Mouse (Mus musculus) embryo, embryonic 9.5 days (tissue): ENCODE measurements around the gene Sox6.
"Not testable (repeated sequence)": the region's sequence is repeated elsewhere in the genome, so short reads cannot be mapped to it uniquely, and the experiment has no call there.

Experiments used
- DNase-seq: peaks from one replicate; pipeline ENCODE4 v3.0.0-alpha.2; 2017; ENCODE audit errors: extremely low spot score

Sox6 gene

DNA sequence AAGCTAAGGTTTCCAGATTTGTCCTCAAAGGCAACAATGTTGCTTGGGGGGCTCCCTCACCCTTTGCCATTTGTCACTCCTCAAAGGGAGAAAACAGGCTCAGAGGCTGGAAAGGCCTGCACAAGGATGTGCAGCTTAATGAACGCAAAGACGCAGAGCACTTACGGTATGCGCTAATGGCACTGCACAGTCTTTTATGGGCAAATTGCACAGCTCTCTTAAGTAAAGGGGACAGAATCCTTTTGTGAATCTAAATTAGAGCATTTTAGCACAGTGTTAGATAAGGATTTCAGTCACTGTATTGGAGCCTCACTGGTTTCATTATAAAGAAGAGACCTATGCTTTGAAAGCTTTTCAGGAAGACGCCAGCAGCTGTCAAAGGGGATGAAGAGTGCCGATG lies 375.2 kb downstream of the Sox6 start:
- no peak for DNase-seq

DNA sequence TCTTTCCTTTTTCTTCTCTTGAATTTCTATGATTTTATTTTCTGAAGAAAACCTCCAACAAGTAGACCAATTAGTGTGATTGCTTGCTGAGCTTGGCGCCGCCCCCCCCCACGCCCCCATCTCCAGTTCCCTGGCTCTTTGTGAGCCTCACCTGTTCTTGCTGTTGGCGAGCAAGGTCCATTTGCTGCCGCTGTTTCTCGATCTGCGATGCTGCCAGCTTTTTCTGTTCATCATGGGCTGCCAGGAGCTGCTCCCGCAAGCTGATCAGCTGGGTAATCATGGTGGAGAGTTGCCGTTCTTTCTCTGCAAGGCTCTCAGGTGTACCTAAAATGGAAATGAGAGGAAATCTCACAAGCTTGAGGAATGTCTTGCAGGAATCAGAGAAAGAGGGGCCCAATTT lies 376.5 kb downstream of the Sox6 start:
- DNase-seq, result no peak

DNA sequence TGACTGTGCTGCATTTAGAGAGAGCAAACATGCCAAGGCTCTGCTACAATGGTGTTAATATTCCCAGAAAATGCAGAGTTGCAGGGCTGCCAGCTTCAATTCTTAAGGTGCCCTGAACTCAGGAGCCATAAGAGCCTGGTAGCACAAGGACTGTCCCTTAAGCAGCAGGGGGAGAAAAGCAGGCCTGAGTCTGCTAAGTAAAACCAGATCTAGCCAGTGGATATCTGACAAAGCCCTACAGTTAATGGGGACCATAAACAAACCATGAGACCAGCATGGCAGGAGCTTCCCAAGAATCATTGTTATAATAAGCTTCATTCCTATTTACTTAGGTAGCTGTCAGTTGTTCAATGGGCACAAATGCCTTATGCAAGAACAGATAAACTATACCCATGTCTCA lies 391.9 kb downstream of the Sox6 start:
- DNase-seq, result peak; percentile 11

DNA sequence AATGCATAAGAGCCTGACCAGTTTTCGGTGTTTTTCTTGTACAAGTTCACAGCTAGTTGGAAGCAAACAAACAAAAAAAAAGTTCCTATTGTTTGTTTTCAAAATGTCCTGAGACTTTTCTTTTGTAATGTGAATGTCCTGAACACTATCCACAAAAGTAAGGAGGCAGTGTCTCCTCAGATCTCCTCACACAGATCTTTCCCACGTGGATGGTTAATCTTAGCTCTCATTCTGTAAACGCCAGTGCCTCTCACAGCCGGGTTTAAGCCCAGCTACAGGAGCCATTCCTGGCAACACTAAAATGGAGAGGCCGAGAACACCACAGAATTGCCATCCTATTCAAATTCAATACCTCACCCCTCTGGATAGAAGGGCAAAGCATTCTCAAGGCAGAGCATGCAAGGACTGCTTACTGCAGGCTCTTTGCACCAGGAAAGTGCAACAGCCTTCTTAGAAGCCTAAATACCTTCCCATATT lies 392.6 kb downstream of the Sox6 start:
- peak; percentile 48 for DNase-seq

DNA sequence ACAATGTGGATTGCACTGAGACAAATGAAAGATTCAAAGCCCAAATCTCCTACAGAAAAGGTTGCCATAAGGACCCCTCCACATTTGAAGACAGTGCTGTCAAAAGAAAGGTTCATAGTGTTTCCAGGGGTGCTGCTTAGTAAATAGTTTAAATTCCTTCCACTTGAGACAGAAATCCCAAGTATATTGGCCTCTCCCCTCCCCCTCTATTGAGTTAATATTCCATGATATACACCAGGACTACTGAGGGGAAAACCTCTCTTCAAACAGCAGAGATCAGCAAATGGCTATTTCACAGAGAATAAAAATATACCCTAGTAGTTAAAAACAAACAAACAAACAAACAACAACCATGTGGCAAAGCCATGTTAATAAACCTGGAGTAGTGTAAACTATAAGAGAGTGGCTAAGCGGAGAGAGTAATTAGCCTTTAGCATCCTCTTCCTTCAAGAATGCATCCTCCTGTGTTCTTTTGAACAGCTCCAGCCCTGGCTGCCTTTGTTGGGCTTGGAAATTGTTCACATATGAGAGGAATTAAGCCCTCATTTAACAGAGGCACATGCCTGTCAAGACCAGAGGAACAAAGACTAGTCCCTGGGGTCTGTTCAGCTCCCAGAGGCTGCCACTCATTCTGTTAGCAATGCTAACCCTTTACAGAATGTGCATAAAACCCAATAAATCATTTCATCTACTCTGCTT lies 393.2 kb downstream of the Sox6 start:
- peak; percentile 61 for DNase-seq

DNA sequence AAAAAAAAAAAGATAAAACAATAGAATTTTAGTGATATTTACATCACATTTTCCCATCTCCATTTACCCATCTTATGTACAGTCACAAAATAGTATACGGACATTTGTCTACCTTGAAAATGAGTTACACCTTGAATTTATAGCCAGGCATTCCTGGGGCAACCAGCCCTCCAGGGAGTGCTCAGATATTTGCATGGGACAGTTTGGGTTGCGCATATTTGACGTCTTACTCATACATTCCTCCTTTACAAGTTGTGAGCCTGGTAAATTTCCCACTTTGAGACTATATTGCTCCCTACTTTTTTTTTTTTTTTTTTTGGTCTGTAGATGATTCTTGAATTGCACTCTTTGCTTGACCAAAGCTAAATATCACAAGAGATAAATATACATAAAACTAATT lies 407.9 kb downstream of the Sox6 start:
- no peak for DNase-seq

DNA sequence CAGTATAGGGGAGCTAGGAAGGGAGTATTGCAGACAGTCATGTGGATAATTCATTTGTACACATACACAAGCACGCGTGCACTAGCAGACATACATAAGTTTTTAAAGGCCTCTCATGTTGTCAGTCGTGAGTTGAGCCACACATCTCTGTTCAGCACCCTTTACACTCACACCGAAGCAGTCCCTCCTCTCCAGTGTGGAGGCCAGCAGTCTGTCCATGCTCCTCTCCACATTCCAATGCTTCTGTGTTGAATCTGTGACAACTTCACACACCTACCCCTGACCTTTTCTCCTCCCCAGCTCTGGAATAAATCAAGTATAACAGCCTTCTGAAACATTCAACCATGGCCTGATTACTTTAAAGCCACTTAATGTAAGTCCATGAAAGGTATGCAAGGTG lies 408.3 kb downstream of the Sox6 start:
- no peak for DNase-seq

DNA sequence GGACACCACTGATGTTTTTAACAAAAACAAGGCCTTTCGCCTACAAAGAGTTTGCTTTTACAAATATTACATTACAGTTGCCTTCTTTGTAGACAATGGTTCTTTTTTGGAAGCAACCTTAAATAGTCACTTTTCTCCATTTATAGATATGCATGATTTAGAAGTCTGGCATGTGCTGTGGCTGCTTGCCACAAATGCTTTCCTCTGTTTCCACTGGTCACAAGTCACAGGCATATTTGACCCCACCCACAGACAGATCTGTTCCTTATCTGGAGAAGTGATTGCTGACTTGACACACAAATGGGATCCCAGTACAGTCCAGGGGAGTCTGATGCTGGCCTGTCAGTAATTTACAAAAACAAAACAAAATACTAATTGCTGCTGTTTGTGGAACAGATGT lies 409.8 kb downstream of the Sox6 start:
- no peak for DNase-seq

DNA sequence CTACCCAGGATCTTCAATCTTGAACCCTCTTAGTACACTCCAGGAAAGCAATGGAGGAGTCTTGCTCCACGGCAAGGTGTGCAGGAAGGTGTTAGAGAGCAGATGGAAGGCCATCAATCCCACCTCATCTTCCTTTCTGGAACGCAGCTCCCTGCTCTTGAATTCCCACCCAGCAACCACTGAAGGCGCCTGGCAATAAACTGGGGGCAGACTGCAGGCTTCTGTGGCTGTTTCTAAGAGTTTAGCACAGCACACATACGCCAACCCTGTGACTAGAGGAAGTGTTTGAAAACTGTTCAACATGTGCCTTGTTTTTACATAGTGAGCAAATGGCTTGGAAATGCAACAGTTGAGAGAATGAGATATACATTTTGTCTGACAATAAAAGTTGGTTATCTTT lies 412.6 kb downstream of the Sox6 start:
- no peak for DNase-seq

DNA sequence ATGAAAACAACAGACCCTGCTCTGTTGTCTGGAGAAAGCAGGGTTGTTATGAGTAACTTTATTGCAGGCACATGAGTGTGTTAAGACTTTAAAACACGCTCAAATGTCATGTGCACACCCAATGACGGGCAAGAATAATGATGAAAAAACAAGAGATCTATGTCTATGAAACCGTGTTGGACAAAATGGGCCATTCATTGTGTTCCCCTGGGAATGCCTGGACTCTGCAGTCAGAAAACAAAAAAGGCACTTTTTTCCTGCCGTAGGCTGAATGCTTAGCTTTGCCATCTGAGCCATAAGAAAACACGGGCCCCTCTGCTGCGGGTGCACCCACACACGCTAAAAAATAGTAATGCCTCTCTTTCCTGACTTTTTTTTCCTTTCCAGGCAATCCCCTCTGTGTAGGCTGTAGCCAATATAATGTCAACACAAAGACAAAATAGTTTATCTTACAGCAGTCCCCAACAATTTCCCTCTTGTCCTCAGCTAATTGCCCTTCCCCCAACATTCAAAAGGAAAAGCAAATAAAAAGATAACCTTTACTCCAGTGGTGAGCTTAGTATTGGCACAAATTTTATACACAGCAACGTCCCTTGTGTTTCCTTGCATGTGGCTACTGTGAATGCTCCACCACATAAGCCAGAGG lies 413.6 kb downstream of the Sox6 start:
- peak; percentile 38 for DNase-seq

DNA sequence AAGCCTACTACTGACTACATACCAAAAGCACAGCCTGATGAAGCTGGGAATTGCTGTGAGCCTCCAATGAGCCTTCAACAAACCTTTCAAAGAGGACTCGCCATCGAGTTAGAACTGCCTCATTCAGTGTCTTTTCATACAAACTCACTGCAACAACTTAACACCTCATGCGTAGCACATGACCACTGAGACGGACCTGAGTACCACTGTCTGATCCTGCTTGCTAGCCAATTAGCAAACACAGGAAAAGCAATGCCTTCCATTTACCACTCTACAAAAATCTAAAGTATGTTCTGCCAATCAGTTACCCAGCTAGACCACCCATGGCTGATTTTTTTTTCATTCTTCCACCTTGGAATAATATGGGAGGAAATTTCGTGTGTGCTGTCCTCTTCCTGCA lies 414.1 kb downstream of the Sox6 start:
- peak; percentile 10 for DNase-seq

DNA sequence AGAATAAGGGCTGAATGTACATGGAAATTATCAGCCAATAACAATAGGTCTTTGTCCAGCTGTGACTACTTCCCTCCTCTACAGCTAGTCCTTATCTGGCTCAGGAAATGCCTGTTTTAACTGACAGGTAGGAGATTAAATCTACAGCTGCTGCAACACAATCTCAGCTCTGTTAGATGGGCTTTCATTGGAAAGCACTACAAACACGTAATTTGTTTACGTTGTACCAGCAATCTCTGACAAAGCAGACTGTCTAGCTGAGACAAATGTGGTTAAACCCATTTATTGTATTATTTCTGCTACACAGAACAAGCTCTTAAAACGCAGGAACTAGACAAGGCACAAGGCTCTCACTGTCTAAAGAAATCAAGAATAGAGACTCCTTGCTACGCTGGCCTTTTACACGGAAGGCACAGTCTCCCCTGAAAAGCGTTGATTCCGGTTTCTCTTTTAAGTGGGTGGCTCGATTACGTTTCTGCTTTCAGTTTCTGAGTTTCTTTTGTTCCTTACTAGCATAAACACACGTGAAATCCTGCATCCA lies 422.8 kb downstream of the Sox6 start:
- no peak for DNase-seq

DNA sequence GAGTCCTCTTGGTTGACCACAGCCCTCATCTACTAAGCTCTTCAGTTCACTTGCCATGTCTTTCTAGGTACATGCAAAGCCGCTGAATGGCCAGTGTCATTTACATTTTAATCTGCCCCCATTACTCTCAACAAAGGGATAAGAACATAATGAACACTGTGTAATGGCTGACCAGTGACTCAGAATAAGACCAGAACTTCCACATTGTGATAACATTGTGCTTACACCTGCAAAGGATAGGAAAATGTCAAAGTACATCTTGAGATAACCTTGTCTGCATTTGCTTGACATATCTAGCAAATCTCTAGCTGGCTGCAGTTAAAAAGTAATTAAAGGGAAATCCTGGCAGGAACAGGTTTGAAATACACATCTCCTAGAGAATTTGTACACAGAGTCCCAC lies 431.1 kb downstream of the Sox6 start:
- DNase-seq, result no peak

DNA sequence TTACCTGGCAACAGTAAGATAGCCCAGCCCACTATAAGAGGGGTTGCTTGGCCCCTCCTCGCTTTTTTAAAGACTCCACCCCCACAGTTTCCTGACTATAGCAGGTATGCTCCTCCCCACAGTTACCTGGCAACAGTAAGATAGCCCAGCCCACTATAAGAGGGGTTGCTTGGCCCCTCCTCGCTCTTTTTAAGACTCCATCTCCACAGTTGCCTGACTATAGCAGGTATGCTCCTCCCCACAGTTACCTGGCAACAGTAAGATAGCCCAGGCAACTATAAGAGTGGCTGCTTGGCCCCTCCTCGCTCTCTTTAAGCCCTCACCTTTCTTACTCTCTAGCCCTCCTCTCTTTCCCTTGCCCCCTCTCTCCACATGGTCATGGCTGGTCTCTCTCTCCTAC lies 432.5 kb downstream of the Sox6 start:
- not testable (repeated sequence) for DNase-seq

DNA sequence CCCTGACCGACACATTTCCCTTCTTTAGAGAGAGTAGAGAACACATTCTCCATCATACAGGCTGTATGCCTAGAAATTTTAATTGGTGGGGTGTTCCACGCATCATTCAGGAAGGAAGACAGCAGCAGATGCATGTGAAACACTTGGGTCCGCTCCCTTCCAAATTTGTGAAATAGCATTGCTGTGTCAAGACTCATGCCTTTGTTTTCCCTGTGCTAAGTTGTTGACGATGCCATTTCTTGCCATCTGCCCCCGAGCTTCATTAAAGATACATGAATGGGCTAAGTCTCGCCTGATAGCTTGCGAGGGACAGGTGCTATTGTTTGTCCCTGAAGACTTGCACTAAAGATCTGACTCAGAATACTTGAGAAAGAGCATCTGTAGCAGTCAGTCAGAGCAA lies 433.7 kb downstream of the Sox6 start:
- no peak for DNase-seq

DNA sequence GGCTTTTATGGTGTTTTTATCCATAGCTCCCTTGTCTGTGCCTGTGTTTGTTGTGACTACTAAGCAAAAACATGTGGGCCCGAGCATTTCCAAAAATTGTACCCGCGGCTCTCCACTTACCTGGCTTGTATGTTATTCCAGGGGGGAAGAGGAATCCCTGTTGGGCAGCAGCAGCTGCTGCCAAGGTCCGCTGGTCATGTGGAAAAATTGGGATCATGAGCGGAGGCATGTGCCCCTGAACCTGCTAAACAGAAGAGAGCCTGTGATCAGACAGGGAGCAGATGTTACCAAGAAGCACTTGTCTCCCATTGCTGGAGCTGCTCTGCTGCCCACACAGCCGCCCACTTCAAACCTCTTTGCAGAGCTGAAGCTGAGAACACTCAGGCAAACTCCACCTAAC lies 441.2 kb downstream of the Sox6 start:
- peak; percentile 12 for DNase-seq

DNA sequence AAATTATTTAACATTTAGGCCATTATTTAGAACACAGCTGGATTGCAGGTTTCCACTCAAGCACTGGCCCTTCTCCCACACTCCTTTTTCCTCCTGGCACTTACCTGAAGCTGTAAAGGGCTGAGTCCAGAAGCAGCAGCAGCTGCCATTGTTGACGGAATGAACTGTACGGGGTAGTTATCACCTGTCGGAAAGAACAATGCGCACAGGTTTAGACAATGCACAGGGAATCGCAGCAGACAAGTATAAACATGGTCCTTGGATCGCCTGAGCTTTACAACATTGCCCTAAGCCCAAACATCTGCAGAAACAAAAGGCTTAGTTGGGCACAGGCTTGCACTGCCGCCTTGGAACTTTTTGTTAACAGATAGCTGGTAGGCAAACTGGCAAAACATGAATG lies 458.1 kb downstream of the Sox6 start:
- DNase-seq, result no peak

DNA sequence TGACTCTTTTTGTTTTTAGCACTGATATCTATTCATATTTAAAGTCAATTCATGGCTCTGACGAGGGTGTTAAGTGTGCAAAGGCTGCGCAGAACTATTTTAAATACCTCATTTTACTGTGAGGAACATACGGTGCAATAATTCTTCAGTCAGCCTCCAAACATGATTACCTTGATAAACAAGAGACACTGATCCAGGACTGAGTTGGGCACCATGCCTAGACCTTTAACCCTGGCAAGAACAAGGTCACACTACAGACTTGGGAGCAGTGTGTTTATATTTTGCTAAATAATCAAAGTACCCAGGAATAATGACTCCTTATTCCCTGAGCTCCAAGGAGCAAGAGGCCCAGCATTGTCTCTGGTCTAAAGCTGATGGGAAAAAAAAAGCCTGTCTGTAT lies 458.8 kb downstream of the Sox6 start:
- DNase-seq, result no peak

DNA sequence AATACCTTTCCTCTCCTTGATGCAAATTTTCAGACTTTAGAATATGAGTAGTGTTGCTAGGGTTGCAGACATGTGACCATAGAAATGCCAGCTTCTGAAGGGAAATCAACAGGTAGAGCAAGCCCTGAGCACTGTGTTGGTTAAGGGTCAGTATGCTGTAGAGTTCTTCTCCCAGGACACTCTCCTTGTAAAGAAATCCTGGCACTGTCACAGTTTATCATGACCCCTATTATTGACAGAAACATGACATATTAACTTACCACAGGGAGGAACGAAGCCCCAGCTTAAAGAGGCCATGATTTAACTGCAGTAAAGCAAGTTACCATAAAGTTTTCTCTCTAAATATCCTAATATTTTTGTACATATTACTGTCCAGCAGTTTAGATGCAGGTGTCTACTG lies 462.2 kb downstream of the Sox6 start:
- no peak for DNase-seq

DNA sequence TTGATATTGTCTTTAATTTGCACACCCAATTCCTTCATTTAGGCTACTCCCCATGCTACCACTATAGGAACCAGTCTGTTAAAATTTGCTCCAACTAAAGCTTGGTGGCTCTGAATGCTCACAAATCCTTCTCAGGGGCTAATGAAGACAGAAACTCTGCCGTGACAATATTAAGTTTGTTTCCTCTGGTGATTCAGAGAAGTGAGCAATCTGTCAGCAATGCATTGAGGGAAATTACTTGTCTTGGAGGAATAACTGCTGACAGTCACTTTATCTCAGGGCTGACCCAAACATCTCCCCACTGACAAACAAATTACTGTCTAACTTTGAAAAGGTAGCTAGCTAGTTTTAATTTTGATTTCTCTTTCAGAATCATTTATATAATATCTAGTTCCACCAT lies 463.8 kb downstream of the Sox6 start:
- DNase-seq, result no peak

DNA sequence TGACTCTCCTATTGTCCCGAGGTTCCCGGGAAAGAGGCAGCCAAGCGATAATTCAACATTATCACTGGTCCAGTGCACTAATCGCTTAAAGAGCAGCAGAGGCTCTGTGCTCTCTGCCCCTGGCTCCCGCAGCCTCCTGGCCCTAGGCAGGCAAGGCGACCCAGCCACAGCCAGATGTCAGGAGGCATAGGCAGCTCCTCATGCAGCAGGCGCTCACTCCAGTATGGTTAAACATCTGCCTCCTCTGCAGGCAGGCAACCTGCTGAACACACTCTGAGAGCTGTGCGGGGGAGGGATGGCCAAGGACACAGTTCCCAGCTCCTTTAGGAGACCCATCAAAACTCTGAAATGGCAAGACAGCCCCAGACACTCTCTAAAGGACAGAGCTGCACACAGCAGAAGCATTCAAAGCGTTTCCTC lies 469.8 kb downstream of the Sox6 start:
- peak; percentile 71 for DNase-seq

DNA sequence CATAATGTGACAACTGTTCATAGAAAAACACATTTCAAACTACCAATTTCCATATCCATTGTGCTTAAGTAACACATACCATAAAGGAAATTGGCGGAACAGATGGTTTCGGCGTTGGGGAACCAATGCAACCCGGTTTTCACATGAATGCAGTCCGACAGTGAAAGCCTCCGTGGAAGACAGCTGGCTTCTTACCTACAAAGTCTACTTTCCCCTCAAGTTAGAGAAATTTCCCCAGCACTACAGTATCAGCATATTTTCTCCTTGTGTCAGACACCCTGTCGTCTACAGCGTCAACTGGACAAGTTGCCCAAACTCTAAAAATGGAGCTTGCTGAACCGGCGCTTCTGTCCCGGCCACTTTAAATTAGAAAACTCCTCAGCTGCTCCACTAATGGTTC lies 470.3 kb downstream of the Sox6 start:
- DNase-seq, result no peak

DNA sequence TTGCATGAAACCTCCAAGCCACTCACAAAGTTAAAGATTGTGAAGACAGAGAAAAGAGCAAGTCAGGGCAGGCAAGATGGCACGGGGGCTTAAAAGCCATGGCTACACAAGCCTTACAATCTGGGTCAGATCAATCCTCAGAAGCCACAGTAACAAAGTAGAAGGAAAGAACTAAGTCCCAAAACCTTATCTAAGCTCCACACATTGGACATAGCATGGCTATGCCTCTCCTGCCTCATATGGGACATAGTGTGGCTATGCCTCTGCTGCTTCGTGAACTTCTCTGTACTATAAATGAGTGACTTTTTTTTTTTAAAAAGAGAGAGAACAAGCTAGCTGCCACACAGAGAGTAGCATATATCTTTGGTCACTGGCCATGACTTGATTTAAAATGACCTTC lies 471.8 kb downstream of the Sox6 start:
- DNase-seq, result no peak

DNA sequence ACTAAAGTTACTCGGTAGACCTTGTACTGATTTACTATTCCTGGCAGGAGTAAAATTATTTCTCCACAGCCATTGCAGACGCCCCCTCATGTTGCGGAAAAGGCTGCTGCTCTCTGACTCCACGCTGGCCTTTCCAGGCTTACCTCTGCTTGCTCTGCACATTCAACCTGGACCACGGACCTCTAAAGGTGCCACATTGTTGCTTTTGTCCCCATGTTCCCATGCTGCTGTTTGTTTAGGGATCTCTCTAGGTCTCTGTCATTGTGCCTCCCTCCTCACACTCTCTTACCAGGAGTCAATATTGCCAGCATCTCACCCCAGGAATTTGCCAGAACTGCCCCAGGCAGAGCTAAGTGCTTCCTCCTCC lies 473.6 kb downstream of the Sox6 start:
- DNase-seq, result no peak
